In the genomic region with DNA sequence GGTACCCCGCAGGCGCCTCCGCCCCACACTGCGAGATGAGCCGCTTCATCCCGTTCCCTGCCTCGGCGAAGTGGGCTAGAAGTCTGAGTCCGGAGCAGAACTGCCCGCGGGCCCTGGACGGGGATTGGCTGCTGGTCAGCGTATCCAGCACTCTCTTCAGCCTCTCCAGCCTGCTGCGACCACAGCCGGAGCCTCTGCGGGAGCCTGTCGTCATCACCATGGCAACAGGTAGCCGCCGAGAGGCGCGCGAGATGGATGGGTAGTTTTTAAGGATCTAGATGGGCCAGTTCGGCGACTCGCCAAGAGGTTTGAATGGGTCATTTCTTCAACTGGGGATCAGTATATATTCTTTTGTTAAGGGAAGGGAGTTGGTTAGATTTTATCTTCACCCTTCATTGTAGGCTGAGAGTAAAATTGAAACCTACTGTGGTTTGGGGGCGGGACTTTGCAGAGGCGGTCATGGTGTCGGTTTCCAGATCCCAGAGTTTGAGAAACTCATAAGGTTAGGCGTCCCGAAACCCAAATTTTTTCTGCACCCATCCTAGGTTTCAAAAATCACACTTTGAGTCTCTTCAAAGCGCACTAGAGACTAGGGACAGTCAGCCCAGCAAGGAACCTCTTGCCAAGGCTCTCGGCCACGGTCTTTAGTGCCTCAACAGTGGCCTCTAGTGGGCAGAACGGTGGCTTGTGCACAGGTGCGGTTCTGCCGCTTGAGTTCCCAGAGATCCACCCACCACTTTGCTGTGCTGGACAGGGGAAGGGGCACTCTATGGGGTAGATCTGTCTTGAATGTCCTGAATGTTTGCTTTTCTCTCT, we compare ENCODE assay signal across 7 mouse cellular contexts. TPM values are rescaled to one million over a fixed set of nuclear protein-coding genes. Genes with fewer than 3 reads are reported as not detected.
A peak's percentile ranks its signal among the peaks of the same experiment; 100 is the strongest.
DNase-seq lines count a peak whose midpoint lies in the region; ATAC-seq lines count a peak whose summit lies in the region.

No protein-coding gene starts in this region.

- WGBS in hindbrain, embryonic 15.5 days, result 2% methylated on average over 36 of the region's 36 CpGs

- peak; percentile 36 for ATAC-seq in activated CD4-positive, CD25-positive, alpha-beta regulatory T cell, adult 4 months
- ATAC-seq in hindbrain, embryonic 15.5 days (ENCODE audit: low FRiP score, low read depth), result no peak

- DNase-seq in cerebellum, postnatal 36 days, result peak; percentile 88 to 92
- DNase-seq in frontal cortex, postnatal 36 days (ENCODE audit: low spot score in 2 of 2), result peak; percentile 76 to 85
- DNase-seq in left cerebral cortex, postnatal 36 days (ENCODE audit: low spot score in 2 of 2), result peak; percentile 68 to 74
- DNase-seq in mesoderm, embryonic 11.5 days (ENCODE audit: low read depth, low spot score), result peak; percentile 90
- DNase-seq in right cerebral cortex, postnatal 4 days, result peak; percentile 73

- intact Hi-C loops in left cerebral cortex, postnatal 36 days (cut with DNase I), result loop anchor here (2.0 kb wide), 1 partner anchor 24 kb away; no protein-coding TSS in a partner anchor

- peaks cover 33% of the 10 kb centered on the region for H3K4me1 ChIP-seq in hindbrain, embryonic 15.5 days (replicated peaks)

- H3K9me3 ChIP-seq in hindbrain, embryonic 15.5 days, result no peaks in the 10 kb centered on the region

- H3K27ac ChIP-seq in hindbrain, embryonic 15.5 days (replicated peaks), result peak overlapping the region; percentile 65

- peak overlapping the region; percentile 59 for H3K4me2 ChIP-seq in hindbrain, embryonic 15.5 days

- H3K36me3 ChIP-seq in hindbrain, embryonic 15.5 days, result peaks cover 3% of the 10 kb centered on the region; the same call in 1 of the 2 replicates

- no peaks in the 10 kb centered on the region; the same call in 1 of the 2 replicates for H3K27me3 ChIP-seq in hindbrain, embryonic 15.5 days

- peak overlapping the region; percentile 37 for H3K9ac ChIP-seq in hindbrain, embryonic 15.5 days

- peak overlapping the region; percentile 45 for H3K4me3 ChIP-seq in hindbrain, embryonic 15.5 days

RNA-seq across cellular contexts. Expression of gene Zbtb22, which starts 4.8 kb away (rescaled TPM):
- polyA plus RNA-seq in activated CD4-positive, CD25-positive, alpha-beta regulatory T cell, adult 4 months (2017; shearing (Covaris generic)), result 1 to 10 TPM; 4.1 to 4.7 TPM
- polyA plus RNA-seq in hindbrain, embryonic 15.5 days (2015; fragmentation: Nextera tagmentation; extraction: Ambion mirVana), result 17.1 TPM in 2 replicates
- total RNA-seq in left cerebral cortex, postnatal 36 days (2021), result 10 to 100 TPM; 29.4 to 40.1 TPM

RNA-seq across cellular contexts. Expression of gene Tapbp, which starts 4.8 kb away (rescaled TPM):
- 100 to 1,000 TPM; 299 to 436 TPM for polyA plus RNA-seq in activated CD4-positive, CD25-positive, alpha-beta regulatory T cell, adult 4 months (2017; shearing (Covaris generic))
- polyA plus RNA-seq in hindbrain, embryonic 15.5 days (2015; fragmentation: Nextera tagmentation; extraction: Ambion mirVana), result 30.5 and 33.2 TPM in 2 replicates
- 10 to 100 TPM; 35.0 to 38.3 TPM for total RNA-seq in left cerebral cortex, postnatal 36 days (2021)

RNA-seq across cellular contexts. Expression of gene Rgl2, which starts 8.9 kb away (rescaled TPM):
- 10 to 100 TPM; 26.5 to 34.3 TPM for polyA plus RNA-seq in activated CD4-positive, CD25-positive, alpha-beta regulatory T cell, adult 4 months (2017; shearing (Covaris generic))
- 55.1 and 60.1 TPM in 2 replicates for polyA plus RNA-seq in hindbrain, embryonic 15.5 days (2015; fragmentation: Nextera tagmentation; extraction: Ambion mirVana)
- total RNA-seq in left cerebral cortex, postnatal 36 days (2021), result 10 to 100 TPM; 46.9 to 71.0 TPM

RNA-seq across cellular contexts. Expression of gene Daxx, which starts 11.3 kb away (rescaled TPM):
- polyA plus RNA-seq in activated CD4-positive, CD25-positive, alpha-beta regulatory T cell, adult 4 months (2017; shearing (Covaris generic)), result 100 to 1,000 TPM in 1 of 2 experiments, 10 to 100 TPM in 1; 97.4 to 149 TPM
- polyA plus RNA-seq in hindbrain, embryonic 15.5 days (2015; fragmentation: Nextera tagmentation; extraction: Ambion mirVana), result 50.3 and 55.9 TPM in 2 replicates
- total RNA-seq in left cerebral cortex, postnatal 36 days (2021), result 10 to 100 TPM; 29.9 to 32.9 TPM

RNA-seq across cellular contexts. Expression of gene Platr17, which starts 15.6 kb away (rescaled TPM):
- 10 to 100 TPM in 1 of 2 experiments, 1 to 10 TPM in 1; 6.5 to 15.4 TPM for polyA plus RNA-seq in activated CD4-positive, CD25-positive, alpha-beta regulatory T cell, adult 4 months (2017; shearing (Covaris generic))
- polyA plus RNA-seq in hindbrain, embryonic 15.5 days (2015; fragmentation: Nextera tagmentation; extraction: Ambion mirVana), result 0.26 TPM in 1 of 2 replicates, not detected in the other
- under 1 TPM; 0.70 to 0.96 TPM for total RNA-seq in left cerebral cortex, postnatal 36 days (2021)
